Mouse (Mus musculus) ES-E14 (cell line): ENCODE results near the gene Tbc1d8. TPM values are rescaled to one million over a fixed set of nuclear protein-coding genes. Genes with fewer than 3 reads are reported as not detected.

Experiments used
- DNase-seq: peaks from one replicate; pipeline ENCODE4 v3.0.0-alpha.2; 2013; ENCODE audit warnings: low read depth, low spot score
- H3K27ac ChIP-seq: 2 replicates; pipeline ENCODE4 v1.5.1; 2012; ENCODE audit warnings: low read depth, mild to moderate bottlenecking, low read length, moderate library complexity, mixed read lengths; ENCODE audit not compliant: poor library complexity, insufficient read depth, severe bottlenecking
- H3K36me3 ChIP-seq: 2 replicates; pipeline ENCODE4 v1.6.1; 2012; ENCODE audit warnings: mild to moderate bottlenecking, low read length, moderate library complexity, mixed read lengths; ENCODE audit not compliant: control insufficient read depth, poor library complexity, insufficient read depth, severe bottlenecking
- H3K4me1 ChIP-seq, 2 experiments: fragments of 150-350 bp in 1 of 2; sonication (generic) in 1 of 2; 2 replicates each; pipeline ENCODE4 v1.6.1; 2012; ENCODE audit warnings: low read length in 2 of 2, mild to moderate bottlenecking in 1 of 2, mixed read lengths in 1 of 2; ENCODE audit not compliant: control insufficient read depth in 2 of 2, insufficient read depth in 2 of 2, poor library complexity in 1 of 2
- H3K4me3 ChIP-seq, 2 experiments: fragments of 150-350 bp in 1 of 2; sonication (generic) in 1 of 2; 2 replicates each; pipeline ENCODE4 v1.5.1; 2012; ENCODE audit warnings: low read length in 2 of 2, low read depth in 1 of 2, mild to moderate bottlenecking in 1 of 2, mixed read lengths in 1 of 2; ENCODE audit not compliant: insufficient read depth in 1 of 2, poor library complexity in 1 of 2, severe bottlenecking in 1 of 2
- H3K9ac ChIP-seq: 2 replicates; pipeline ENCODE4 v1.6.1; 2012; ENCODE audit warnings: low read depth, mild to moderate bottlenecking, low read length, mixed read lengths; ENCODE audit not compliant: poor library complexity, insufficient read depth, severe bottlenecking
- H3K9me3 ChIP-seq: fragments of 150-350 bp; sonication (generic); 2 replicates; pipeline ENCODE4 v1.6.1; 2012; ENCODE audit warnings: low read depth, mild to moderate bottlenecking, low read length; ENCODE audit not compliant: control insufficient read depth, insufficient read depth
- CHD2 ChIP-seq: IDR thresholded peaks from 2 replicates; pipeline ENCODE4 v1.6.1; 2014; ENCODE audit warnings: mild to moderate bottlenecking, low read depth, low read length, inconsistent platforms
- HCFC1 ChIP-seq: IDR thresholded peaks from 2 replicates; pipeline ENCODE4 v1.6.1; 2012; ENCODE audit warnings: low read length, inconsistent platforms, borderline replicate concordance; ENCODE audit not compliant: insufficient read depth
- MAFK ChIP-seq: IDR thresholded peaks from 2 replicates; pipeline ENCODE4 v1.6.1; 2014; ENCODE audit warnings: mild to moderate bottlenecking, low read depth, low read length, inconsistent platforms; ENCODE audit not compliant: insufficient read depth
- ZC3H11A ChIP-seq: IDR thresholded peaks from 2 replicates; pipeline ENCODE4 v1.6.1; 2012; ENCODE audit warnings: low read depth, mild to moderate bottlenecking, inconsistent platforms, low read length, borderline replicate concordance
- ZNF384 ChIP-seq: IDR thresholded peaks from 2 replicates; pipeline ENCODE4 v1.6.1; 2012; ENCODE audit warnings: low read depth, low read length, inconsistent platforms
- in situ Hi-C, 2 experiments: fragments of 600-800 bp; cut with MboI; formaldehyde crosslinking; loops; one replicate each; pipeline ENCODE4 v1.15.1; 2025; ENCODE audit warnings: low sequenced_read_pairs in 2 of 2, inconsistent platforms in 1 of 2; ENCODE audit not compliant: unreplicated experiment in 2 of 2
- total RNA-seq: library from RNA; depleted of rRNA; stranded (reverse); fragments of 300-350 nt; gene quantifications from 2 replicates; pipeline ENCODE4 v1.2.3, GENCODE M21; 2012

Gene Tbc1d8
- total RNA-seq, 1 experiment: 6.1 TPM

DNA sequence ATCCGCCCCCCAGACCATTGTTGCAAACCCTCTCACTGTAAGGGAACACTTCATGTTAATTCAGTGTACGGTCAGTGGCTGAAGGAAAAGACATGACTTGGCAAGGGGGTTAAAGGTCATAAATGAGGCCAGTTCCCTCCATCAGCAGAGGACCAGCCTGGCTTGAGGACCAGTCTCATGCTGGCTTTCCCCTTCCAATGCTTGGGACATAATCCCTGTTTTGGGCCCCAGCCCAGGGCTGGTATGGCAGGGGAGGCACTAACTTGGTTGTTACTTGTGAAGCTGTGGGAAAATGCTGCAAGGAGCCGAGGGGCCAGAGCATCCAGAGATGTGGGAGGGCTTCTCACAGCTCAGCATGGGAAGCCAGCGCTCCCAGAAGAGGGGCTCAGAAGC lies 23.8 kb downstream of the Tbc1d8 start:
- Histone ChIP-seq H3K9ac (no peak overlapping the region), H3K4me1 (peaks cover 15 to 27% of the 10 kb centered on the region in 2 experiments), H3K36me3 (no peaks in the 10 kb centered on the region), H3K27ac (no peak overlapping the region), H3K4me3 (no peak overlapping the region), H3K9me3 (no peaks in the 10 kb centered on the region)
- DNase-seq: no peak
- in situ Hi-C loops: no loop called here
- no peak for TF ChIP-seq ZNF384
- no peak for TF ChIP-seq CHD2
- no peak for TF ChIP-seq MAFK
- no peak for TF ChIP-seq HCFC1
- TF ChIP-seq ZC3H11A: no peak

DNA sequence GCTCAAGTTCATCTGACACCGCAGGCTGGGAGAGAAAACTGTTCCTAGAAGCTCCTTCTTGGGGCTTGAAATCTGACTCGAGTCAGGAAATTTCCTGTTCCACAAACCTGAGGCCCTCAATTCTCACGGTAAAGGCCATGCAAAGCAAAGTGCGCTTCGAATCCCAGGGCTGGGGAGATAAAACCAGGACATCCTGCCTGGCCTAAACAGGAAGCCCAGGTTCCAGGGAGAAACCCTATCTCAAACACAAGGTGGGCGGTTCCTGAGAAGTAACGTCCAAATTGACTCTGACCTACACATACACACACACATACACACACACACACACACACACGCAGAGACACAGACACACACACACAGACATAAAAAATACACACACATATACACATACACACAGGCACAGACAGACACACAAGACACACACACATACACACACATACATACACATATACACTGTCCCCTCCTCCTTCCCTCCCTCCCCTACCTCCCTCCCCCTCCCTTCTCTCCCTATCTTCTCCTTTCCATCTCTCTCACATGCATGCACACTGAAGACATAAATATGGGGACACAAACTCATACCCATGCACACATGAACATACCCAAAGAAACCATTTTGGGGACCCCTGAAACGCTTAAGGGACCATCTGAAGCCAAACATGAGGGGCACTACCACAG lies 24.3 kb downstream of the Tbc1d8 start:
- no peaks in the 10 kb centered on the region for H3K36me3 ChIP-seq
- TF ChIP-seq CHD2 (no peak), MAFK (no peak), ZC3H11A (no peak), ZNF384 (no peak), HCFC1 (no peak)
- peaks cover 13 to 27% of the 10 kb centered on the region in 2 experiments for H3K4me1 ChIP-seq
- peak overlapping the region; percentile 22 to 34; a peak in 2 of 4 replicates for H3K4me3 ChIP-seq
- no peaks in the 10 kb centered on the region for H3K9me3 ChIP-seq
- no peak overlapping the region for H3K27ac ChIP-seq
- no peak for DNase-seq
- in situ Hi-C loops: no loop called here
- no peak overlapping the region; the same call in 1 of the 2 replicates for H3K9ac ChIP-seq

- H3K4me3 ChIP-seq: no peak overlapping the region
- no peak for DNase-seq
- TF ChIP-seq ZNF384 (no peak), ZC3H11A (no peak), MAFK (no peak), HCFC1 (no peak), CHD2 (no peak)
- H3K4me1 ChIP-seq: peaks cover 10 to 27% of the 10 kb centered on the region in 2 experiments
- in situ Hi-C loops: no loop called here
- no peak overlapping the region for H3K9ac ChIP-seq
- no peaks in the 10 kb centered on the region for H3K9me3 ChIP-seq
- no peak overlapping the region for H3K27ac ChIP-seq
- no peaks in the 10 kb centered on the region for H3K36me3 ChIP-seq
These were observed 26.4 kb downstream of the Tbc1d8 start for GRCm38 (mm10) chr1:39452203-39452602.

- Histone ChIP-seq H3K9ac (no peak overlapping the region), H3K4me3 (no peak overlapping the region), H3K9me3 (no peaks in the 10 kb centered on the region), H3K36me3 (no peaks in the 10 kb centered on the region), H3K4me1 (peaks cover 10 to 21% of the 10 kb centered on the region in 2 experiments), H3K27ac (no peak overlapping the region)
- DNase-seq: no peak
- TF ChIP-seq HCFC1: no peak
- no peak for TF ChIP-seq MAFK
- no peak for TF ChIP-seq ZC3H11A
- no peak for TF ChIP-seq CHD2
- in situ Hi-C loops: no loop called here
These were observed 28.4 kb downstream of the Tbc1d8 start for GRCm38 (mm10) chr1:39450069-39450728.
